Mouse (Mus musculus) adrenal gland, adult (tissue): ENCODE measurements around the gene Gm10324.
"Not testable (repeated sequence)": the region's sequence is repeated elsewhere in the genome, so short reads cannot be mapped to it uniquely, and the experiment has no call there.

ENCODE experiments used
- DNase-seq, 2 experiments: peaks; one replicate each; pipeline ENCODE4 v3.0.0; 2022 to 2023; ENCODE audit warnings: low spot score in 1 of 2; ENCODE audit not compliant: inconsistent age in 2 of 2

Gene Gm10324

DNA sequence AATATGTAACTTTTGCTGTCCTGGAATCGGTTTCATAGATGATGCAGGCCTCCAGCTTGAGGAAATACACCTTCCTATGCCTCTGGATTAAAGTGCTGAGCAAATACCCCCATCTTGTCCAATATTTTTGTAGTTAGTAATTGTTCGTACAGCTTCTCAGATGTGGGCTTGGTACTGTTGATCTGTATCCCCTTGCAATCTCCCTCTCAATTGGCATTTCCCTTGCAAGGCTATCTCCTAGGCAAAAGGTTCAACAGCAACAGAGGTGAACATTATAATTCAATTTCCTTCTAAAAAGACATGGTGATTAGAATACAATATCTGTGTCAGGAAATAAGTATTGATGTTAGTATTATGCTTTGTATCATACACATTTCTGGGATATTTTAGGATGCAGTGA, at the start of gene Gm10324:
Gm10324 (plus strand) TSS at position 301 of the 400 bp plus-strand sequence.
- not testable (repeated sequence) for DNase-seq
